Mouse (Mus musculus): ENCODE results near the gene Ifnz. TPM values are rescaled to one million over a fixed set of nuclear protein-coding genes. Genes with fewer than 3 reads are reported as not detected.
"Not testable (repeated sequence)": the region's sequence is repeated elsewhere in the genome, so short reads cannot be mapped to it uniquely, and the experiment has no call there.

The Ifnz gene
- polyA plus RNA-seq, 1 experiment, result not detected

DNA sequence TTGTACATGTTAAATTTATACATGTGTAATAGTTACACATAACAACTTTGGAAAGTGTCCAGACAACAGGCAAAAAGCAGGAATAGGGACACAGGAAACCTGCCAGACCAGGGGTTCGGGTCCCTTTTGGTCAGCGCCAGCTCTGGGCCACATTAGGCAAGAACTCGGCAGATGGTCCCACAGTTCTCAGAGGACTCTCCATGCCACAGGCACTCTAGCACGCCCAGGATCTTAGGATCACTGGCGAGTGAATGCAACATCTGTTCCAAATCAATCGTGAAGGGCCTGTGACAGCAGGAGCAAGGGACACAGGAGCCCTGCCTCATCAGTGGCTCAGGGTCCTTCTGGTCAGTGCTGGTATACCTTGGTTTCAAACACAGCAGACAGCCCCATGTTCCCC lies 32.0 kb upstream of the Ifnz start:
- no peak for TF ChIP-seq TCF3 (IDR thresholded peaks at IDR 0.05; ENCODE audit: insufficient read length, low read depth)
- TF ChIP-seq E2F4 (IDR thresholded peaks at IDR 0.05; ENCODE audit: insufficient read depth), result no peak
- TF ChIP-seq TCF12 (IDR thresholded peaks at IDR 0.05; ENCODE audit: insufficient read depth, poor library complexity, severe bottlenecking), result no peak
- TF ChIP-seq CEBPB (IDR thresholded peaks at IDR 0.05; ENCODE audit: insufficient read depth, poor library complexity, severe bottlenecking), result no peak
- TF ChIP-seq MYOG (IDR thresholded peaks at IDR 0.05; ENCODE audit: control insufficient read depth in 1 of 3, insufficient read depth in 1 of 3, insufficient read length in 2 of 3, low read depth in 2 of 3), result no peak
- no peak for TF ChIP-seq POLR2AphosphoS2 (IDR thresholded peaks at IDR 0.05; ENCODE audit: insufficient read length, low read depth)
- TF ChIP-seq MAX (IDR thresholded peaks at IDR 0.05; ENCODE audit: low read depth), result no peak
- no peak for TF ChIP-seq POLR2A (IDR thresholded peaks at IDR 0.05; ENCODE audit: insufficient read length, low read depth)
- TF ChIP-seq REST (IDR thresholded peaks at IDR 0.05; ENCODE audit: insufficient read depth, insufficient read length), result no peak
- TF ChIP-seq USF1 (IDR thresholded peaks at IDR 0.05; ENCODE audit: low read depth), result no peak
- no peak for TF ChIP-seq MYOD1 (IDR thresholded peaks at IDR 0.05; ENCODE audit: control insufficient read depth in 1 of 3, insufficient read length in 2 of 3, low read depth in 2 of 3)
- TF ChIP-seq SRF (IDR thresholded peaks at IDR 0.05; ENCODE audit: control insufficient read depth, insufficient read length, low read depth), result no peak
- Histone ChIP-seq H3K4me2 (ENCODE audit: low read depth) (no peak overlapping the region), H3ac (ENCODE audit: control insufficient read depth, insufficient read length) (no peak overlapping the region), H3K4me3 (no peak overlapping the region), H3K36me3 (ENCODE audit: control insufficient read depth, insufficient read depth) (no peaks in the 10 kb centered on the region), H3K27me3 (ENCODE audit: control insufficient read depth, insufficient read depth, insufficient read length) (no peaks in the 10 kb centered on the region), H3K79me2 (ENCODE audit: control insufficient read depth, insufficient read depth) (no peaks in the 10 kb centered on the region)

DNA sequence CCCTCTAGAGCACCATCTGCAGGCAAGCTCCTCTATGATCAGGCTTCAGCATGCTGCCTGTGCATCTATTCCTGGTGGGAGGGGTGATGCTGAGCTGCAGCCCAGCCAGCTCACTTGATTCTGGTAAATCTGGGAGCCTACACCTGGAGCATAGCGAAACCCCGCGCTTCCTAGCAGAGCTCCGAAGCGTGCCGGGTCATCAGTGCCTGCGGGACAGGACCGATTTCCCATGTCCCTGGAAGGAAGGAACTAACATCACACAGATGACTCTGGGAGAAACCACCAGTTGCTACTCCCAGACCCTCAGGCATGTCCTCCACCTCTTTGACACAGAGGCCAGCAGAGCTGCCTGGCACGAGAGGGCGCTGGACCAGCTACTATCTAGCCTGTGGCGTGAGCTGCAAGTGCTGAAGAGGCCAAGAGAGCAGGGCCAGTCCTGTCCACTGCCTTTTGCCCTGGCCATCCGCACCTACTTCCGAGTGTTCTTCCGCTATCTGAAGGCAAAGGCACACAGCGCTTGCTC lies 27.1 kb upstream of the Ifnz start, which contains the start of gene Gm13271:
Gene Gm13271, plus strand, starts transcription at position 51 of the 523 bp plus-strand sequence.
- not testable (repeated sequence) for H3K36me3 ChIP-seq (ENCODE audit: control insufficient read depth, insufficient read depth); H3ac ChIP-seq (ENCODE audit: control insufficient read depth, insufficient read length); H3K4me2 ChIP-seq (ENCODE audit: low read depth); H3K4me3 ChIP-seq; H3K27me3 ChIP-seq (ENCODE audit: control insufficient read depth, insufficient read depth, insufficient read length); H3K79me2 ChIP-seq (ENCODE audit: control insufficient read depth, insufficient read depth)

DNA sequence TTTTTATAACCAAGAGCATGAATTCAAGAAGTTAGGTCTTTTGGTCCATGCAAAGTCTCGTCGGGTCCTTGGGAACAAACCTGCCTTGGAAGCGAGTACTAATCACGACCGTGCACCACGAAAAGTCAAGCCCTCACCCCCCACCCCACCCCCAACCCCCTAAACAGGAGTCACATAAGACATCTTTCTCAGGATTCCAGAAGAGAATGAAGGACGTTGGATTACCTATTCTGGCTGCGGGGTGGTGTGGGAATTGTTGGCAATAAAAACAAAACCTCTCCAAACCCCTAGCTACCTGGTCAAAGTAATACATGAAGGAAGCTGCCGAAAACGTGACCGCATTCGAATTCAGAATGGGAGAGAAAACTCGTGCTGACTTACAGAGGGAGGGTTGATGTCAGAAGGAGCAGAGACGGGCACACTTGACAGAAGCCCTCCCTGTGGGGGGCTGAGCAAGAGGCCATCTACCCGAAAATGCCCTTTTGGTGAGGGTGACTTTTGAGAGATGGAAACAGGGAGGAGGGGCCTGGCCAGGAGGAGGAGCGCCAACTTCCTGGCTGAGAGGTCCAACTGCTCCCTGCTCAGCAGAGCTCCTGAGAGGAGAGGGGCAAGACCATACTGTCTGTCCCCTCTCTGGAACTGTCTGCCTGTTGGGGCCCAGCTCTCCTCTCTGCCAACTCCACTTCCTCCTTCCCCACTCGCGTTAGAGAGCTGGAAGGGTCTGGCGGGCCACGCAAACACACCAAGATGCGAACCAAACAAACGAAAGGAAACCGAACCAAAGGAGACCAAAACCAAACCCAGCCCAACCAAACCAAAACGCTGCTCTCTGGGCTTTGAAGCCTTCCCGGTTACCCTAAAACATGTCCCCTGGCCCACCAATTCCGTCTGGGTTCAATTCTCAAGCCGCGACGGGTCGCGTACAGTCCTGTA lies 25.1 kb upstream of the Ifnz start:
- H3K36me3 ChIP-seq (ENCODE audit: control insufficient read depth, insufficient read depth); H3K79me2 ChIP-seq (ENCODE audit: control insufficient read depth, insufficient read depth); H3K4me3 ChIP-seq; H3K27me3 ChIP-seq (ENCODE audit: control insufficient read depth, insufficient read depth, insufficient read length); H3ac ChIP-seq (ENCODE audit: control insufficient read depth, insufficient read length): not testable (repeated sequence)
- H3K4me2 ChIP-seq (ENCODE audit: low read depth), result peak overlapping the region; percentile 55

DNA sequence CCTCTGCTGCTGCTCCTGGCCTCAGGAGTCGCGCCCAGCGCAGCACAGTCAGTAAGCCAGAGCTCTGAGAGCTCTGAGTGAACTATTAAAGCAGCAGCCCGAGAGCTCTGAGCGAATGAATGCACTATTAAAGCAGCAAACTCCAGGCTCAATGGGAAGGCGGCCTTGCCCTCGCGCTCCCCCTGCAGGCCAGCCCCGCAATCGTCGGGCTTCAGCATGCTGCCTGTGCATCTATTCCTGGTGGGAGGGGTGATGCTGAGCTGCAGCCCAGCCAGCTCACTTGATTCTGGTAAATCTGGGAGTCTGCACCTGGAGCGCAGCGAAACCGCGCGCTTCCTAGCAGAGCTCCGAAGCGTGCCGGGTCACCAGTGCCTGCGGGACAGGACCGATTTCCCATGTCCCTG lies 24.3 kb upstream of the Ifnz start:
- H3ac ChIP-seq (ENCODE audit: control insufficient read depth, insufficient read length); H3K27me3 ChIP-seq (ENCODE audit: control insufficient read depth, insufficient read depth, insufficient read length); H3K4me2 ChIP-seq (ENCODE audit: low read depth); H3K4me3 ChIP-seq; H3K79me2 ChIP-seq (ENCODE audit: control insufficient read depth, insufficient read depth); H3K36me3 ChIP-seq (ENCODE audit: control insufficient read depth, insufficient read depth): not testable (repeated sequence)

DNA sequence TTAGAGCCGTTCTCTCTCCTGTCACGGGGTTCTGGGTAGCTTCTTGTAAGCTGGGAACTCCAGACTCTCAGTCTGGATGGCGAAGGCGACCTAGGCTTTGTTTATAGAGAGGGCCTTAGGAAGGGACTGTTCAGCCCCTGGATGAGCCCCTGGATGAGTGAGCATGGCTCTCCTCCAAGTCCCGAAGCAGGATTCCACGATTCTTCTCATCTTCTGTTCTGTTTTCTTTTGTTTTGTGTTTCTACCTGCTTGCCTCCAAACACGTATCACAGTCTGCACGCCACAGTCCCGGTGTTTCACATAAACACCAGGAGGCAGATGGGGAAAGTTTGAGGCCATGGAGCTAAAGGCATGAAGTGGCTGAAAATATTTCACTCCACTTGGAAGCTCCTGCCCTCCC lies 23.2 kb upstream of the Ifnz start:
- not testable (repeated sequence) for H3K4me3 ChIP-seq; H3ac ChIP-seq (ENCODE audit: control insufficient read depth, insufficient read length); H3K4me2 ChIP-seq (ENCODE audit: low read depth); H3K79me2 ChIP-seq (ENCODE audit: control insufficient read depth, insufficient read depth); H3K27me3 ChIP-seq (ENCODE audit: control insufficient read depth, insufficient read depth, insufficient read length); H3K36me3 ChIP-seq (ENCODE audit: control insufficient read depth, insufficient read depth)

DNA sequence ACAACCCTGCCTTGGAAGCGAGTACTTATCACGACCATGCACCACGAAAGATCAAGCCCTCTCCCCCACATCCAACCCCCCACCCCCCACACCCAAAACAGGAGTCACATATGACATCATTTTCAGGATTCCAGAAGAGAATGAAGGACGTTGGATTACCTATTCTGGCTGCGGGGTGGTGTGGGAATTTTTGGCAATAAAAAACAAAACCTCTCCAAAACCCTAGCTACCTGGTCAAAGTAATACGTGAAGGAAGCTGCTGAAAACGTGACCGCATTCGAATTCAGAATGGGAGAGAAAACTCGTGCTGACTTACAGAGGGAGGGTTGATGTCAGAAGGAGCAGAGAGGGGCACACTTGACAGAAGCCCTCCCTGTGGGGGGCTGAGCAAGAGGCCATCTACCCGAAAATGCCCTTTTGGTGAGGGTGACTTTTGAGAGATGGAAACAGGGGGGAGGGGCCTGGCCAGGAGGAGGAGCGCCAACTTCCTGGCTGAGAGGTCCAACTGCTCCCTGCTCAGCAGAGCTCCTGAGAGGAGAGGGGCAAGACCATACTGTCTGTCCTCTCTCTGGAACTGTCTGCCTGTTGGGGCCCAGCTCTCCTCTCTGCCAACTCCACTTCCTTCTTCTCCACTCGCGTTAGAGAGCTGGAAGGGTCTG lies 22.2 kb upstream of the Ifnz start, which contains the start of gene Gm13283:
Gene Gm13283, plus strand, starts transcription at position 510 of the 659 bp plus-strand sequence.
- not testable (repeated sequence) for H3K27me3 ChIP-seq (ENCODE audit: control insufficient read depth, insufficient read depth, insufficient read length); H3K36me3 ChIP-seq (ENCODE audit: control insufficient read depth, insufficient read depth); H3ac ChIP-seq (ENCODE audit: control insufficient read depth, insufficient read length); H3K4me3 ChIP-seq; H3K79me2 ChIP-seq (ENCODE audit: control insufficient read depth, insufficient read depth)
- peak within 1 kb of the TSS; percentile 47 for H3K4me2 ChIP-seq (ENCODE audit: low read depth)

DNA sequence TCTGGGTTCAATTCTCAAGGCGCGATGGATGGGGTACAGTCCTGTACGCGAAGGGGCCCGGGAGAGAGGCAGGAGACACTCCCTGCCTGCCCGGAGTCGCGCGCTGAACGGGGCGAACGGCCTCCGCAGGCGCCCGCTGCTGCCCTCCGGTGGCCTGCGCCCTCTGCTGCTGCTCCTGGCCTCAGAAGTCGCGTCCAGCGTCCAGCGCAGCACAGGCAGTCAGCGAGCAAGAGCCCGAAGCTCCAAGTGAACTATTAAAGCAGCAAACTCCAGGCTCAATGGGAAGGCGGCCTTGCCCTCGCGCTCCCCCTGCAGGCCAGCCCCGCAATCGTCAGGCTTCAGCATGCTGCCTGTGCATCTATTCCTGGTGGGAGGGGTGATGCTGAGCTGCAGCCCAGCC lies 21.5 kb upstream of the Ifnz start:
- not testable (repeated sequence) for H3K27me3 ChIP-seq (ENCODE audit: control insufficient read depth, insufficient read depth, insufficient read length); H3K79me2 ChIP-seq (ENCODE audit: control insufficient read depth, insufficient read depth); H3K4me3 ChIP-seq; H3K36me3 ChIP-seq (ENCODE audit: control insufficient read depth, insufficient read depth); H3K4me2 ChIP-seq (ENCODE audit: low read depth); H3ac ChIP-seq (ENCODE audit: control insufficient read depth, insufficient read length)

DNA sequence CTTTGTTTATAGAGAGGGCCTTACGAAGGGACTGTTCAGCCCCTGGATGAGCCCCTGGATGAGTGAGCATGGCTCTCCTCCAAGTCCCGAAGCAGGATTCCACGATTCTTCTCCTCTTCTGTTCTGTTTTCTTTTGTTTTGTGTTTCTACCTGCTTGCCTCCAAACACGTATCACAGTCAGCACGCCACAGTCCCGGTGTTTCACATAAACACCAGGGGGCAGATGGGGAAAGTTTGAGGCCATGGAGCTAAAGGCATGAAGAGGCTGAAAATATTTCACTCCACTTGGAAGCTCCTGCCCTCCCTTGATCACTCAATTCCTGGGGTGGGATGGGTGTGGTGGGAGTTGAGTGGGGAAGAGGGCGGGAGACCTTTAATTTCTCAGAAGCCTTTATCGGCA lies 20.2 kb upstream of the Ifnz start:
- not testable (repeated sequence) for H3K79me2 ChIP-seq (ENCODE audit: control insufficient read depth, insufficient read depth); H3ac ChIP-seq (ENCODE audit: control insufficient read depth, insufficient read length); H3K36me3 ChIP-seq (ENCODE audit: control insufficient read depth, insufficient read depth); H3K4me3 ChIP-seq; H3K4me2 ChIP-seq (ENCODE audit: low read depth); H3K27me3 ChIP-seq (ENCODE audit: control insufficient read depth, insufficient read depth, insufficient read length)

DNA sequence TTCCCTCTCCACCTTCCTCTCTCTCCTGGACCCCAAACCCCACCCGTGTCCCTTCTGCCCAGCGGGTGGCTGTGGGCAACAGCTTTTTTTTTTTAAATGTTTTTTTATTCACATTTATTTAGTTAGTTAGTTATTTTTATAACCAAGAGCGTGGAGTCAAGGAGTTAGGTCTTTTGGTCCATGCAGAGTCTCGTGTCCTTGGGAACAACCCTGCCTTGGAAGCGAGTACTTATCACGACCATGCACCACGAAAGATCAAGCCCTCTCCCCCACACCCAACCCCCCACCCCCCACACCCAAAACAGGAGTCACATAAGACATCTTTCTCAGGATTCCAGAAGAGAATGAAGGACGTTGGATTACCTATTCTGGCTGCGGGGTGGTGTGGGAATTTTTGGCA lies 19.6 kb upstream of the Ifnz start:
- H3K27me3 ChIP-seq (ENCODE audit: control insufficient read depth, insufficient read depth, insufficient read length); H3K36me3 ChIP-seq (ENCODE audit: control insufficient read depth, insufficient read depth); H3K4me3 ChIP-seq; H3K79me2 ChIP-seq (ENCODE audit: control insufficient read depth, insufficient read depth); H3ac ChIP-seq (ENCODE audit: control insufficient read depth, insufficient read length); H3K4me2 ChIP-seq (ENCODE audit: low read depth): not testable (repeated sequence)

All from myocyte (in vitro differentiated cells).